Mouse (Mus musculus): ENCODE measurements around the gene Sh2d6.
A peak's percentile ranks its signal among the peaks of the same experiment; 100 is the strongest.
"Not testable (repeated sequence)": the region's sequence is repeated elsewhere in the genome, so short reads cannot be mapped to it uniquely, and the experiment has no call there.

The Sh2d6 gene

DNA sequence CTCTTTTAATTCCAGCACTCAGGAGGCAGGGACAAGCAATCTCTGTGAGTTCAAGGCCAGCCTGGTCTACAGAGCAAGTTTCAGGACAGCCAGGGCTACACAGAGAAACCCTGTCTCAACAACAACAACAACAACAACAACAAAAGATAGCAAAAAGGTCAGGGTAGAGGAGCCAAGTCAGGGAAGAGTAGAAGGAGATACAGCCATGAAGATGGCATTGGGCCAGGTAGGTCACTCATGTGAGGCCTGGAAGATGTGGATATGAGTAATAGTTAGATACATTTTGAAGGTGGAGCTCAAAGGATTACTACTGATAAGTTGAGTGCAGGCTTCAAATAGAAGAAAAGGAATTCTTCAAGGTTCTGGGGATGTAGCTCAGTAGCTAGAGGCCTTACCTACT lies 18.2 kb downstream of the Sh2d6 start:
- DNase-seq (ENCODE audit: low spot score in 2 of 2): no peak

DNA sequence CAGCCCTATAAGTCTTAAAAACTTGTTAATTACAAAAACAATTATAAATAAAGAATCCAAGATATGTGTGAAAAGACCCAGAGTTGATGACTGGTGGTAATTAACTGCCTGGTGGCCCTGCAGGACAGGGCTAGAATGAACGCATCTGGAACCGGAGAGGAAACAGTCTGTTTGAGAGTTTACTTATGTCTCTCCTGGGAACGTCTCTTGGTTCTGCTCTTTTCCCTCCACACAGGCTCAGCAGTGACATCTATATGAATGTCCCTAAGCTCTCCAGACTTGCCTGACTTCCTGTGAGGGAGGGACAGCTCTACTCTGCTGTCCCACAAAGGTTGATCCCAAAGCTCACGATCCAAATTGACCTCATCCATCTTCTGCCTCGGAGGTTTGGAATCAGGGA lies 22.6 kb downstream of the Sh2d6 start:
- no peak for DNase-seq (ENCODE audit: low spot score in 2 of 2)

DNA sequence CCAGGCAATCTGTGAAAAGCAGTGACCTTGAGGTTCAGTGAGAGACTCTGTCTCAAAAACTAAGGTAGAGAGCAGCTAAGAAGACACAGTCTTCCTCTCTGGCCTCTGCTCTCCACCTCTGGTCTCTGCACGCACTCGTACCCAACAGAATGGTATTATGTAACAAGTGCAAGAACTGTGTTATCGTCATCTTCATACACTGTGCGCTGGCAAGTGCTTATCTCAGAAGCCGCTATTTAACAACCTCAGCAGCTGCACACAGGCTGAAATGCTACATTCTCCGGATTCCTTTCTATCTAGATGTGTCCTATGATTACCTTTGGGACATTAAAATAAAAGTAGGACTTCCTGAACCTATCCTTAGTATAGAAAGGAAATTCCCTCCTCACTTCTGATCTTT lies 28.6 kb downstream of the Sh2d6 start:
- DNase-seq (ENCODE audit: low spot score in 2 of 2): no peak

- DNase-seq (ENCODE audit: low spot score in 2 of 2): no peak
Measured at GRCm38 (mm10) chr6:72491151-72491550, 30.4 kb downstream of the Sh2d6 start.

DNA sequence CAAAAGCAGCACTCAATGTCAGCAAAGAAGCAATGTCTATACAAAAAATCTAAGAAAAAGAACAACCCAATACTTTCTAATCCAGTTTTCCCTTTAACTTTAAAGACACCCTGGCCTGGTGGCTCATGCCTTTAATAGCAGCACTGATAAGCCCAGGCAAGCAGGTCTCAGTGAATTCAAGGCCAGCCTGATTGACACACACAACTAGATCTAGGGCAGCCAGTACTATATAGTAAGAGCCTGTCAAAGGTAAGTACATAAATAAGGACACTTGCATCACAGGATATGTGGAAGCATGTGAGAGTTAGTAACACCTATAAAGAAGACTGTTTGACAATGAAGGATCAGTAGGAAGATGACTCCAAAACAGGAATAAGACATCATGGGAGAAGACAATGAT lies 32.0 kb downstream of the Sh2d6 start:
- no peak for DNase-seq (ENCODE audit: low spot score in 2 of 2)

DNA sequence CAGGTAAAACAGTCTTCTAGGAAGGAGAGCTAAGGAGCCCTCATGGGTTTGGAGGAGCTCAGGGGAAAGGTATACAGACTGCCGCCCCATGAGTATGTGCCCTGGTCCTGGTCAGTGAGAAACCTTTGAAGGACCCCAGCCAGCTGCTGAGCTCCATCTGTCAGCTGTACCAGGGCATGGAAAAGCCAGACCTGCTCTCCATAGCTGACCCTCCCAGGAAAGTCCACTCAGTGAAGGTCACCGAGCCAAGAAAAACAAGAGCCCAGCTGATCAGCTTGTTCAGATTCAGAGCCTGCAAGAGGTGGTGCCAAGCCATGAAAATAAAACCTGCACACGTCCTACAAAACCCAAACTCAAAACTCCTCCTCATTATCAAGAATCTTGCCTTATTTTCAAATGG lies 32.7 kb downstream of the Sh2d6 start:
- DNase-seq (ENCODE audit: low spot score in 2 of 2): no peak

GRCm38 (mm10) chr6:72487282-72487681 lies 34.2 kb downstream of the Sh2d6 start:
- DNase-seq (ENCODE audit: low spot score in 2 of 2): no peak

GRCm38 (mm10) chr6:72486307-72486706 lies 35.2 kb downstream of the Sh2d6 start:
- no peak for DNase-seq (ENCODE audit: low spot score in 2 of 2)

DNA sequence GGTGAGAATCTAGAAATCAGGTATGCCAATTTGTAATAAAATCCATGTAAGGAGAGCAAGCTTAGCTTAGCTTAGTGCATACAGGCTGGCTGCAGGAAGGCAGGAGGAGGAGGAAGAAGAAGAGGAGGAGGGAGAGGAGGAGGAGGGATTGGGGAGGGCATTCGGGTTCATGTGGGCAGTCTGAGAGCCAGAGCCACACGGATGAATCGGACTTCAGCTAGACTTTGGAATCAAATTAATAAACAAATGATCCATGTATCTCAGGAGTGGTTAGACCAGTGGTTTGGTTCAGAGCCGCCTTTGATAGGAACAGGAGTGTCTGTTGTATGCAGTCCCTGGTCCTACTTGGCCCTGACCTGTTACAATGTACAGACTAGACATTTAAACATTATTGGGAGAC lies 36.6 kb downstream of the Sh2d6 start:
- no peak for DNase-seq (ENCODE audit: low spot score in 2 of 2)

- no peak for DNase-seq (ENCODE audit: low spot score in 2 of 2)
Measured at GRCm38 (mm10) chr6:72482156-72482555, 39.4 kb downstream of the Sh2d6 start.

- no peak for DNase-seq (ENCODE audit: low spot score in 2 of 2)
Measured at GRCm38 (mm10) chr6:72480422-72480702, 41.1 kb downstream of the Sh2d6 start.

DNA sequence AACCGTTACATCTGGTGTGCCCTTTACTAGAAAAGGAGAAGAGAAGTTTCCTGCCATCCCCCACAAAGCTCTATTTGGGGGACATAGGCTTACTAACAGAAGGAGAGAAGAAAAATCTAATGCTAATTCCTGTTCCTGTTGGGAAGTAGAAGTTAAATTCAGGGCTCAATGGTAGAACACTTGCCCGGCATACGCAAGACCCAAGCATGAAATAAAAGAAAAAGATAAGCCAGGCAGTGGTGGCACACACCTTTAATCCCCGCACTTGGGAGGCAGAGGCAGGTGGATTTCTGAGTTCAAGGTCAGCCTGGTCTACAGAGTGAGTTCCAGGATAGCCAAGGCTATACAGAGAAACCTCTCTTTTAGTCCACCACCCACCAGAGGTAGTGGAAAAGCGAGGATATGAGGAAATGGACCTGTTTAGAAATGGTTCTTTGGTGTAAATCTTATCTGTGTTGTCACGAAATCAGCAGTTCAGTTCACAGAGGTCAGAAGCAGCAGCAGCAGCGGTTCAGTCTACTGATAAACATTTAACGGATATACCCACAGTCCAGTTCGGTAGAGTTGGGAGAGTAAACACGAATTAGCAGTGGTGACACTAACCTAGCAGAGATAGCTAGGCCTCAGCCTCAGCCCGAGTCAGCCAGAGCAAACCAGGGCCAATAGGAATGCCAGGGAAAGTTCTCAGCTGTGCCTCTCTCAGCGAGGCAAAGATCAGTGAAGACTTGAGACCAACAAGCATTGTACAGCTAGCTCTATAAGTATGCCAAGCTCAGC lies 41.7 kb downstream of the Sh2d6 start:
- no peak for DNase-seq (ENCODE audit: low spot score in 2 of 2)

DNA sequence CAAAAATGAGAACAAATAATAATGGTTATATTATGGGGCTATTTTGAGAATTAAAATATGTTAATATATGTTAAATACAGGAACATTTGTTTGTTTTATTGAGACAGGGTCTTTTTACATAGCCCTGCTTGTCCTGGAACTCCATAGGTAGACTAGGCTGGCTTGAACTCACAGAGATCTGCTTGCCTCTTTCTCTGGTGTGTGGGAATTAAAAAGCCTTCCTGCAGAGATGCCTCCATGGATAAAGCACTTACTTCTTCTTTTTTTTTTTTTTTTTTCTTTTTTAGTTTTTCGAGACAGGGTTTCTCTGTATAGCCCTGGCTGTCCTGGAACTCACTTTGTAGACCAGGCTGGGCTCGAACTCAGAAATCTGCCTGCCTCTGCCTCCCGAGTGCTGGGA lies 42.8 kb downstream of the Sh2d6 start:
- not testable (repeated sequence) for DNase-seq (ENCODE audit: low spot score in 2 of 2)

DNA sequence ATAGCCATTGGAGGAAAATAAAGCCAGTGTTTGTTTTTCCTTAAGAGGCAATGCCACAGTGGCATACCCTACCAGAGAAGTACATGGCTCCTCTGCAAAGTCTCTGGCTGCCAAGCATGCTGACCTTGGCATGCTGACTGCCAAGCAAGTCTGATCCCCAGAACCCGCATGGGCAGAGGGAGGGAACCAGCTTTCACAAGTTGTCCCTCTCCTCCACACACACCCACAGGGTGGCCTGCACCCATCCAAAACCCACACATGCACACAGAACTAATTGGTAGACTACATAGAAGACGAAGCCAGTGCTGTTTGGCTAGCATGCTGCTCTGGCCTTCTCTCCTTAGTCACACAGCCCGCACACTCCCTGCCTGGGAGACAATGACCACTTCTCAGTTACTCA lies 43.9 kb downstream of the Sh2d6 start:
- DNase-seq (ENCODE audit: low spot score in 2 of 2): no peak

DNA sequence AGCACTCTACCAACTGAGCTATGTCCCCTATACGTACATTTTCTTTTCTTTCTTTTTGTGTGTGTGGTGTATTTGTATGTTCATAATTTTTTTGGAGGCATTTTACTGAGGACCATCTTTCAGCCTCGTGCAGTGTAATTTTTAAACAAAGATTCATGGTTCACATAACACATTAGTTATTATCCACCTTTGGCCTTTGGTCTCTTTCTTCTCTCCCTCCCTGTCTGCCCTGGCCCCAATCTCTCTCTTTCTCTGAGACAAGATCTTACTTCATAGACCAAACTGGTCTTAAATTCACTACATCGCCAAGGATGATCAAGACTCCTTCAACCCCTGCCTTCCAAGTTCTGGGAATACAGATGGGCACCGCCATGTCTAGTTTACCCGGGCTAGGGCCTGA lies 44.7 kb downstream of the Sh2d6 start:
- DNase-seq (ENCODE audit: low spot score in 2 of 2): no peak

DNA sequence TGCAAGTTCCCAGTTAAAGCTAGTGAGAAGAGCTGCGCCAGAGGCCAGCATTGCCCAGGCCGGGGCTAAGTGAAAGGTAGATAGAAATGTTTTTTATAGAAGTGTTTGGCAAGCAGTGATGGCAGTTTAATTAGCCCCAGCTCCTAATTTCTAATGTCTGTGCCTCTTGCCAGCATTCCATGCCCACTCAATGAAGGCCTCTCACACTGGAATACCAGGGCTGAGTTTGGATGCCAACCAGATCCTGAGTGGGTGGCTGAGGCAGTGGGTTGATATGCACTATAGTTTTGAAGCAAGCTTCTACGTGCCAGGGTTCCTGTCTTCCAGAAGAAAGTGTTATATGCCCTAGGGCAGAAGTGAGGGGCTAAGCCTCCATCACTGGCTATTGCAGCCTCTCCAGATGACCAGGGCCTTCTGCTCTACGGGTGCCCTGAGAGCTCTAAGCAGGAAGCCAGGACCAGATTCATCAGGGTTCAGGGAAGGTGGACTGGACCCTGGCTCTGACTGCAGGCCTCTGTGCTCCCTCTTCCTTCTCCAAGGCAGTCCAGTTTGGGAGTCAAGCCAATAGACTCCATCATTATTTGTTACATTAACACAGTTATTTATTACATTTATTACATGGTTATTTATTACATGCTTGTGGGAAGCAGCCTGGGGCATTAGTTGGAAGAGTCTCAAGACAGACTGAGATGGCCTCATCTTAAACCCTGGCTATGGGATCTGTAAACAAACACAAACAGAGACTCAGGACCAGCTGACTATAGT lies 46.1 kb downstream of the Sh2d6 start:
- DNase-seq (ENCODE audit: low spot score in 2 of 2): no peak

DNA sequence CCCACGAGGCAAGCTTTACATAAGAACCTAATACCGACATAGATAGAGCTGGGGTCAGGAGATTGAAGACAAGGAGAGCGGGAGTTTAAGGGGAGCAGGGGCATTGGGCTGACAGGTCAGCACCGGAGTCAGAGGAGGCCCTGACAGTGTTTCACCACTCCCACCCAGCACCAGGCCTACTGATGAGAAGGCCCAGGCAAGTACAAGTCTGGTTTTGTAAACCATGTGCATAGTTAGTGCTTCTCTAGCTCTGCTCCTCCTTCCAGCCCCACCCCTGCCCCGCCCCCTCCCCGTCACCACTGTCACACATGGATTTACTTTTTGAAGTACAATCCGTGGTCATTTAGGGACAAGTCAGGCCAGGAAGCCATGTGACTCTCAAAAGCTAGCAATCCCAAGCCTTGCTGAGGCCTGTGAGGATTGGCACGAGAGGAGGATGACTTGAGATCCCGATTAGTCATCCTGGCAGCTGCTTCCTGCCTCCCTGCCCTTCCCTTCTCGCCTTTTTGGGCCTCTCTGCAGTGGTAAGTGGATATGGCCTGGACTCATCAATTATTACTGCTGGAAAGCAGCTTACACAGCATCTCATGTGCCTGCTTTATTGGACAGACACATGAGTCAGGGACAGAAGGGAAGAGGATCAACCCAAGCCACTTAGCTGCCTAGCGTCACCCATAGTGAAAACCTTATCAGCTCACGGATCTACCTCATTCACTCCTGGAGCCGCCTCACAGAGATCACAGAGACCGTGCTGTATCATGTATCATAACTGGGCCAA lies 48.1 kb downstream of the Sh2d6 start:
- peak in 1 of 2 experiments; percentile 5 for DNase-seq (ENCODE audit: low spot score in 2 of 2)

DNA sequence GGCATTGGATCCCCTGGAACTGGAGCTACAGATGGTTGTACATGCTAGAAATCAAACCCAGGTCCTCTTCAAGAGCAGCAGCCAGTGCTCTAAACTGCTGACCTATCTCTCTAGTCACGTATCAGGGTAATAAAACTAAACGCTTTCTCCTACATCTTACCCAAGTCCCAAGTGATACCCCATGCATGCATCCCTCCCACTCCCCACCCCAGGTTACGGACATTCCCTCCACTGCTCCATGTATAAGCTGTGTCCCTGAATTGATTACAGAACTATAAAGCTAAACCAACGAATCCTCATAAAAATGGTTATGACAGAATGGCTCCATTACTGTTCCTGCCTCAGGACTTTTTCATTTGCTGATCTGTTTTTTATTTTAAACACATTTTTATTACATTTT lies 55.3 kb downstream of the Sh2d6 start:
- DNase-seq (ENCODE audit: low spot score in 2 of 2): no peak

DNA sequence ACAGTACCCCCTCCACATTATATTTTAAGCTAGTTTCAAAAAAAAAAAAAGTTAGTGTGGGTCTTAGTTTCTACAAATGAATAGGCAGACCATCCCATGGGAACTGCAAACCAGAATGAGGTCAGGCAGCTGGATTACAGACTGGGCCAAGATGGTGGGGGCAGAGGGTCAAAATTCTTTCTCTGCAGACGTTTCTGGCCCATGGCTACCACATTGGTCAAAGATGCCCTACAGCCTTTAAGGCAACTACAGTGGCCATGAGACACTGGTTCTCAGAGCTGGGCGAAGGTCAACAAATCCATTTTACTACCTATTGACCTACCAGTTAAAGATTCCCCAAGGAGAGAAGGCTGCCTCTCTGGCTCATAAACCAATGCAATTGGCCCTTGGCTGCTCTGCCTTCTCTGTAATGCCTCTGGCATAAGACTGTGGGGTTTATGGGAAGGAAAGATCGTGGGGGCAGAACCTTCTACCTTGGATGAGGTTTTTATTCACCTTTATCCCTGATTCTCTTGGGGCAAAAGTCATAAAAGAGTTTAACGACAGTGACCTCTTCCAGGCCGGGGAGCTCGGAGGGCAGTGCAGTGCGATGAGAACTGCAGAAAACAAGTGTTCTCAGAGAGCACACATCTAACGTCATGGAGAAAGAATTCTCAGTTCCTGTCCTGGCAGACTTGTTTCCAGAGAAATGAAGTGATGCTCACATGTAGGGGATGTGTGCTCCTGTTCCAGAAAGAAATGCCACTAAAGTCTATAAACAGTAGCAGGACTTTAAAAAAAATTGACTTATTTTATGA lies 55.9 kb downstream of the Sh2d6 start:
- no peak for DNase-seq (ENCODE audit: low spot score in 2 of 2)
